Mouse (Mus musculus): Measurements from ENCODE around the gene Dot1l.

DNA sequence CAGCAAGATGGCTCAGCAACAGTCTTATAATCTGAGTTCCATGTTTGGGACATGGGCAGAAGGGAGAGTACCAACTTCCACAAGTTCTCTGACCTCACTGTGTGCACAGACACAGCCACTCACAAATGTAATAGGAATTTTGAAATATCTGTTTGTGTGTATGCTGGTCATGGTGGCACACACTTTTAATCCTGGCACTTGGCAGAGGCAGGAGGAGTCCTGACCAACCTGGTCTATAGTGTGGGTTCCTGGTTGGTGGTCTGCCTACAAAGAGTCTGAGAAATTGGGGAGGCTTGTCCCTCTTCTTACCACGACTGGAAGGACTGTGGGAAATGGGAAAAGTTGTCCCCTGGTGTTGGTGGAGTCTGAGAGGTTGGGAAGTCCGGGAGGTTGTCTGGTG lies 1.5 kb downstream of the Dot1l start:
- TF ChIP-seq GATA1 (IDR thresholded peaks at IDR 0.05; ENCODE audit: low read length), result no peak
- no peak for TF ChIP-seq TAL1 (IDR thresholded peaks at IDR 0.05; ENCODE audit: low read length)
